Mouse (Mus musculus): ENCODE data around the gene Zfp11. TPM values are rescaled to one million over a fixed set of nuclear protein-coding genes. Genes with fewer than 3 reads are reported as not detected.

The Zfp11 gene
- 2.6 and 3.1 TPM in 2 replicates for polyA plus RNA-seq (2015; fragmentation: Nextera tagmentation; extraction: Ambion mirVana)

- peak; percentile 88 for ATAC-seq
- peak within 1 kb of the TSS; percentile 94 for H3K9ac ChIP-seq (ENCODE audit: low read depth, low read length)
- no peaks in the 10 kb centered on the region for H3K9me3 ChIP-seq (ENCODE audit: control insufficient read depth, low read length)
- peak within 1 kb of the TSS; percentile 81 for H3K4me3 ChIP-seq (ENCODE audit: low read length)
- H3K4me2 ChIP-seq (ENCODE audit: low read depth, low read length), result peak within 1 kb of the TSS; percentile 81
- no peaks in the 10 kb centered on the region for H3K27me3 ChIP-seq (replicated peaks; ENCODE audit: control insufficient read depth, insufficient read depth, low read length)
- no peaks in the 10 kb centered on the region for H3K36me3 ChIP-seq (ENCODE audit: control insufficient read depth, insufficient read depth, low read length)
- no peak within 1 kb of the TSS for H3K27ac ChIP-seq (ENCODE audit: low read length)
- peaks cover 8% of the 10 kb centered on the region; the same call in 1 of the 2 replicates for H3K4me1 ChIP-seq (ENCODE audit: control insufficient read depth, insufficient read depth, low read length)
- under 1% methylated on average over 23 of the region's 23 CpGs for WGBS
These were observed at the start of gene Zfp11 for GRCm38 (mm10) chr5:129670036-129670458. Zfp11 (minus strand) TSS chr5:129670099.

GRCm38 (mm10) chr5:129717016-129717415, 47.1 kb upstream of the Zfp11 start:
- Histone ChIP-seq H3K9ac (ENCODE audit: low read depth, low read length) (no peak overlapping the region), H3K4me1 (ENCODE audit: control insufficient read depth, insufficient read depth, low read length) (peaks cover 4% of the 10 kb centered on the region), H3K4me3 (ENCODE audit: low read length) (no peak overlapping the region), H3K27ac (ENCODE audit: low read length) (no peak overlapping the region), H3K9me3 (ENCODE audit: control insufficient read depth, low read length) (no peaks in the 10 kb centered on the region; the same call in 1 of the 2 replicates), H3K4me2 (ENCODE audit: low read depth, low read length) (no peak overlapping the region), H3K36me3 (ENCODE audit: control insufficient read depth, insufficient read depth, low read length) (peaks cover 8% of the 10 kb centered on the region; the same call in 1 of the 2 replicates), H3K27me3 (replicated peaks; ENCODE audit: control insufficient read depth, insufficient read depth, low read length) (no peaks in the 10 kb centered on the region)
- no peak for ATAC-seq
- WGBS, result 81% methylated on average over 9 of the region's 9 CpGs

- ATAC-seq, result peak; percentile 98
- H3K36me3 ChIP-seq (ENCODE audit: control insufficient read depth, insufficient read depth, low read length), result peaks cover 8% of the 10 kb centered on the region; the same call in 1 of the 2 replicates
- peak within 1 kb of the TSS; percentile 55; the same call in 1 of the 2 replicates for H3K27ac ChIP-seq (ENCODE audit: low read length)
- peaks cover 4% of the 10 kb centered on the region for H3K4me1 ChIP-seq (ENCODE audit: control insufficient read depth, insufficient read depth, low read length)
- H3K9ac ChIP-seq (ENCODE audit: low read depth, low read length), result peak within 1 kb of the TSS; percentile 86
- WGBS, result under 1% methylated on average over 33 of the region's 33 CpGs
- no peaks in the 10 kb centered on the region; the same call in 1 of the 2 replicates for H3K9me3 ChIP-seq (ENCODE audit: control insufficient read depth, low read length)
- H3K27me3 ChIP-seq (replicated peaks; ENCODE audit: control insufficient read depth, insufficient read depth, low read length), result no peaks in the 10 kb centered on the region
- peak within 1 kb of the TSS; percentile 90 for H3K4me3 ChIP-seq (ENCODE audit: low read length)
- H3K4me2 ChIP-seq (ENCODE audit: low read depth, low read length), result peak within 1 kb of the TSS; percentile 85
These were observed 45.5 kb upstream of the Zfp11 start, which contains the start of gene Mrps17 for GRCm38 (mm10) chr5:129715326-129715861. Mrps17 (plus strand) TSS chr5:129715497.

GRCm38 (mm10) chr5:129708412-129708811, 38.5 kb upstream of the Zfp11 start, which contains the start of gene Sept14:
Sept14 (minus strand) TSS chr5:129708512.
- no peak within 1 kb of the TSS for H3K4me2 ChIP-seq (ENCODE audit: low read depth, low read length)
- no peak for ATAC-seq
- 66% methylated on average over 2 of the region's 2 CpGs for WGBS
- H3K4me3 ChIP-seq (ENCODE audit: low read length), result no peak within 1 kb of the TSS
- H3K4me1 ChIP-seq (ENCODE audit: control insufficient read depth, insufficient read depth, low read length), result no peaks in the 10 kb centered on the region
- no peak within 1 kb of the TSS for H3K9ac ChIP-seq (ENCODE audit: low read depth, low read length)
- H3K36me3 ChIP-seq (ENCODE audit: control insufficient read depth, insufficient read depth, low read length), result no peaks in the 10 kb centered on the region
- H3K27me3 ChIP-seq (replicated peaks; ENCODE audit: control insufficient read depth, insufficient read depth, low read length), result no peaks in the 10 kb centered on the region
- no peaks in the 10 kb centered on the region for H3K9me3 ChIP-seq (ENCODE audit: control insufficient read depth, low read length)
- no peak within 1 kb of the TSS for H3K27ac ChIP-seq (ENCODE audit: low read length)

GRCm38 (mm10) chr5:129703368-129703767, 33.5 kb upstream of the Zfp11 start:
- no peak overlapping the region for H3K4me3 ChIP-seq (ENCODE audit: low read length)
- no peaks in the 10 kb centered on the region for H3K36me3 ChIP-seq (ENCODE audit: control insufficient read depth, insufficient read depth, low read length)
- H3K27me3 ChIP-seq (replicated peaks; ENCODE audit: control insufficient read depth, insufficient read depth, low read length), result no peaks in the 10 kb centered on the region; the same call in 1 of the 2 replicates
- peak; percentile 53 for ATAC-seq
- H3K4me1 ChIP-seq (ENCODE audit: control insufficient read depth, insufficient read depth, low read length), result no peaks in the 10 kb centered on the region
- H3K4me2 ChIP-seq (ENCODE audit: low read depth, low read length), result no peak overlapping the region
- no peak overlapping the region for H3K27ac ChIP-seq (ENCODE audit: low read length)
- H3K9me3 ChIP-seq (ENCODE audit: control insufficient read depth, low read length), result no peaks in the 10 kb centered on the region
- H3K9ac ChIP-seq (ENCODE audit: low read depth, low read length), result no peak overlapping the region

- Histone ChIP-seq H3K9me3 (ENCODE audit: control insufficient read depth, low read length) (no peaks in the 10 kb centered on the region), H3K27ac (ENCODE audit: low read length) (no peak overlapping the region), H3K4me2 (ENCODE audit: low read depth, low read length) (no peak overlapping the region), H3K36me3 (ENCODE audit: control insufficient read depth, insufficient read depth, low read length) (no peaks in the 10 kb centered on the region), H3K4me3 (ENCODE audit: low read length) (no peak overlapping the region), H3K9ac (ENCODE audit: low read depth, low read length) (no peak overlapping the region), H3K27me3 (replicated peaks; ENCODE audit: control insufficient read depth, insufficient read depth, low read length) (no peaks in the 10 kb centered on the region; the same call in 1 of the 2 replicates), H3K4me1 (ENCODE audit: control insufficient read depth, insufficient read depth, low read length) (no peaks in the 10 kb centered on the region)
- no peak for ATAC-seq
- 81% methylated on average over 1 of the region's 1 CpGs for WGBS
These were observed 31.8 kb upstream of the Zfp11 start for GRCm38 (mm10) chr5:129701706-129702105.

GRCm38 (mm10) chr5:129700506-129700905, 30.6 kb upstream of the Zfp11 start:
- Histone ChIP-seq H3K4me3 (ENCODE audit: low read length) (no peak overlapping the region), H3K27ac (ENCODE audit: low read length) (no peak overlapping the region), H3K36me3 (ENCODE audit: control insufficient read depth, insufficient read depth, low read length) (no peaks in the 10 kb centered on the region), H3K4me1 (ENCODE audit: control insufficient read depth, insufficient read depth, low read length) (no peaks in the 10 kb centered on the region), H3K9me3 (ENCODE audit: control insufficient read depth, low read length) (no peaks in the 10 kb centered on the region), H3K27me3 (replicated peaks; ENCODE audit: control insufficient read depth, insufficient read depth, low read length) (no peaks in the 10 kb centered on the region; the same call in 1 of the 2 replicates), H3K4me2 (ENCODE audit: low read depth, low read length) (no peak overlapping the region), H3K9ac (ENCODE audit: low read depth, low read length) (no peak overlapping the region)
- WGBS, result 29% methylated on average over 2 of the region's 2 CpGs
- ATAC-seq, result no peak

- no peak for ATAC-seq
- Histone ChIP-seq H3K27me3 (replicated peaks; ENCODE audit: control insufficient read depth, insufficient read depth, low read length) (no peaks in the 10 kb centered on the region), H3K36me3 (ENCODE audit: control insufficient read depth, insufficient read depth, low read length) (no peaks in the 10 kb centered on the region), H3K27ac (ENCODE audit: low read length) (no peak overlapping the region), H3K4me2 (ENCODE audit: low read depth, low read length) (no peak overlapping the region), H3K4me3 (ENCODE audit: low read length) (no peak overlapping the region), H3K9me3 (ENCODE audit: control insufficient read depth, low read length) (no peaks in the 10 kb centered on the region), H3K4me1 (ENCODE audit: control insufficient read depth, insufficient read depth, low read length) (no peaks in the 10 kb centered on the region), H3K9ac (ENCODE audit: low read depth, low read length) (no peak overlapping the region)
- 73% methylated on average over 3 of the region's 3 CpGs for WGBS
These were observed 20.6 kb upstream of the Zfp11 start for GRCm38 (mm10) chr5:129690528-129690927.

GRCm38 (mm10) chr5:129687621-129688020, 17.7 kb upstream of the Zfp11 start:
- Histone ChIP-seq H3K36me3 (ENCODE audit: control insufficient read depth, insufficient read depth, low read length) (no peaks in the 10 kb centered on the region), H3K4me1 (ENCODE audit: control insufficient read depth, insufficient read depth, low read length) (no peaks in the 10 kb centered on the region), H3K27ac (ENCODE audit: low read length) (no peak overlapping the region), H3K4me3 (ENCODE audit: low read length) (no peak overlapping the region), H3K9ac (ENCODE audit: low read depth, low read length) (no peak overlapping the region), H3K27me3 (replicated peaks; ENCODE audit: control insufficient read depth, insufficient read depth, low read length) (no peaks in the 10 kb centered on the region), H3K9me3 (ENCODE audit: control insufficient read depth, low read length) (no peaks in the 10 kb centered on the region), H3K4me2 (ENCODE audit: low read depth, low read length) (no peak overlapping the region)
- ATAC-seq, result no peak
- 82% methylated on average over 7 of the region's 7 CpGs for WGBS

Data from intestine, embryonic 16.5 days (tissue).